Mouse (Mus musculus) testis, postnatal 14 days (tissue): Measurements from ENCODE around the gene Arhgap22.

Experiments used
- DNase-seq: peaks from one replicate; pipeline ENCODE4 v3.0.0; 2021; ENCODE audit warnings: low spot score

Gene Arhgap22

DNA sequence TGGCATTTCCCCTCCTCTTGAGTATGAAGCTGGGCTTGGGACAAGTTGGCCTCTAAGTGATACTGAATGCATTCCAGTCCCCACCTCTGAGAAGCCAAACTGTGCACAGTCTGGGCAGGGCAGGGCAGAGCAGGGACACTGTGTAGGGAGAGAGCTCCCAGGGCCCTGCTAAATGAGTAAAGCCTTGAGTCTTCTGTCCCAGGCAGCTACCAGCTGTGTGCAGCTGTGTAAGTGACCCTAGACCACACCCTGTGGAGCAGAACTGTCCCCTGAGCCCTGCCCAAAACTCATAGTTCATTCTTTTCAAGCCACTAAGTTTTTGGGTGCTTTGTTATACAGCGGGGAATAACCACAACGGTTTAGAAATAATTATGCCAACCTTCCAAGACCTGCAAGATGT, 67.1 kb downstream of the Arhgap22 start:
- DNase-seq = no peak

DNA sequence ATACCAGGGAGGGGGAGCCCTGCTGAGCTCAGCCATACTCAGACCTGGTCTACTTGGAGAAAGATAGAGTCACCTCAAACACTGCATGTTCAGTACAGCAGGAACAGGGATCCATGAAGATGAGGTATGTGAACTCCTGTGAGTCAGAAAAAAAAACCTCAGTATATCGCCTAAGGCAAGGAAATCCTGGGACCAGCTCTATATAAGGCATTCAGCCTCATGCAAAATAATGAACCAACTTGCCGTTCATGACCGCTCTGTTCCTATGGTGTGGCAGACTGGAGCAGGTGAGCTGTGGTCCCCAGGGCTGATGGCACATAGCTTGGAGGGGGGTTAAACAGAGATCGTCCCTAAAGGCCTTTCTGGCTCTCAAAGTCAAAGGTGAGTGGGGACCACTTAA, 68.6 kb downstream of the Arhgap22 start:
- no peak for DNase-seq

DNA sequence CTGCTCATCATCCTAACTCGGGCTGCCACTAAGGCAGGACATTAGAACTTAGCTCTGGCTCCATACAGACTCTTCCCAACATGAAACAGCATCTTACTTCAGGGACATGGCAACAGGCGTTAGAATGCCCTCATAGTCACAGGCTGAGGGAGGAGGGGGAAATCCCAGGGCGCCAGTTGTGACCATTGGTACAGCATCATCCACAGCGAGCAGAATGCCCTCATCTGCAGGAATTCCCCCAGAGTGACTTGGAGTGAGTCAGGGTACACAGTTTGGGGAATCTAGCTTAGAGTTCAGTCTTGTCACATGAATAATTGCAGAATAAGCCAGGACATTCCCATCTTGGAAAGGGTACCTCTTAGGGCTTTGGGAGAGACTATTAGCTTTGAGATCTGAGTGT, 74.1 kb downstream of the Arhgap22 start:
- no peak for DNase-seq

DNA sequence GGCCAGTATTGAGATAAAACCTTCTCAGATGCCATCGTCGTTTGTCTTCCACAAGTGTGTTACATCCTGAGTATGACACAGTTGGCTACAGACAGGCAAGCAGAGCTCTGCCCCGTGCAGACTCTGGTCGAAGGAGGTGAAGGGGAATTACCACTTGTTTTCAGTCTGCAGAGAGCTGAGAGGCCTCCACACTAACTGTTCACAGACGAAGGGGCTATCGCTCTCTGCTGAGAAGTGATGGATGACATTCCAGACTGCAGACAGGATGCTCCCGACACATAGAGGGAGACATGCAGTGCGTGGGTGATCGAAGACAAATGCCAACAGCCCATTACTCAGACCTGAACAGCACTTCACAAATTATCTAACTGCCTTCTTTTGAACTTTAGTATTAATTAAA, 76.2 kb downstream of the Arhgap22 start:
- DNase-seq = no peak

DNA sequence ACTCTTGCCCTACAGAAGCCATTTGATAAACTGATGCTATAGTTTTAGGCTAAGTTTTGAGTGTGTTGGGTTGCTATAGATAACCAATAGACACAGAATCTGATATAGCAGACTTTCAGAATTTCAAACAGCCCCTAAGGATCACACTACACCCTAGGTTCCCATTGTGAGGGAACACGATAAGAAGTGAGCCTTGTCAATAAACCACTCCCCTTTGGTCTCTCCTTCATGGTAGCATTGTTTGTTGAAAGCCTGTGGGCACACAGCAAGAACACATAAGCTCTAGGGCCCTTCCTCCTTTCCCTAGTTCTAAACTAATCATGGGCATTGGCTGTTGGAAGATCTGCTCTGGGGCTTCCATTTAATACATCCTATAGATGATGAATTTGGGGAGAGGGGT, 80.7 kb downstream of the Arhgap22 start:
- no peak for DNase-seq

DNA sequence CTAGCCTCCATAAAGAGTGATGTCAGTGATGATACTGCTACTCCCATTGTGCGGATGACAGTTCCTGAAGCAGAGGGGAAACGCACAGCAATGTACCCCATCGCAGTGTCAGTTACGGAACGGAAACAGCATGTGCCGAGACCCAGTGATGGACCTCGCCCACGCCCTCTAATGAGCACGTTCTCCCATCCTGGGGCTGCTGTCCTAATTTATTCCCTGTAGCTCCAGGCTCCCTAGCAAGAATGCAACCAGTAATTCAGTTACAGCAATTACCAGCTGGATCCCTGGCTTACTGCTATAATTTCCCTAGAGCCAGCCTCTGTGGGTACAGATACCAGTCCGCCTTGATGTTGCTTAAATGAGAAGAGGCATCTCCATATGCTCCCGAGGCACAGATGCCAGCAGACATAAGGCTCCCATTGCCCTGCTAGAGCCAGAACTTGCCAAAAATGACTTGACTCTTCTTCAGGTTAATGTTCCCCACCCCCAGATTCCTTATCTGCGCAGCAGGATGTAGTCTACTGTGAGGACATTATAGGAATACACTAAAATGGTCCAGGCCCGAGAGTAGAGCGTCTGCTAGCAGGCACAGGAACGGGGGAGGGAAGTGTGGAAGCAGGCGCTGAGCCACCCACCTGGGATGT, 83.0 kb downstream of the Arhgap22 start:
- no peak for DNase-seq

DNA sequence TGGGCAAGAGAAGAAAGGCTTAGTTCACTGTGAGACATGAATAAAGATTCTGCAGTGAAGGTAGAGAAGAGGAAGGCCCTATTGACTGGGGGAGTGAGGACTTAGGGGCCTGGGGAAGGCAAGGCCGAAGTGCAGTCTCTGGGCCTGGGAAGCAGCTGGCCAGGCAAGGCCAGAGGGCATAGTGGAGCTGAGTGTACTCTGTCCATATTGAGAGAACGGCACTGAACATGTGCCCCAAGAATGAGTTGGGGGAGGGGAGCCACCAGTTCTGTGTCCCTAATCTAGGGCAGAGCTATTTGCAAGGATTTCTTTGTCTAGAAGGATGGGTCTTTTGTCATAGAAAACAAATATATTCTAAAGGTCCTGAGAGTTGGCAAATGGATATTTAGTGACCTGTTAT, 86.8 kb downstream of the Arhgap22 start:
- DNase-seq = no peak

DNA sequence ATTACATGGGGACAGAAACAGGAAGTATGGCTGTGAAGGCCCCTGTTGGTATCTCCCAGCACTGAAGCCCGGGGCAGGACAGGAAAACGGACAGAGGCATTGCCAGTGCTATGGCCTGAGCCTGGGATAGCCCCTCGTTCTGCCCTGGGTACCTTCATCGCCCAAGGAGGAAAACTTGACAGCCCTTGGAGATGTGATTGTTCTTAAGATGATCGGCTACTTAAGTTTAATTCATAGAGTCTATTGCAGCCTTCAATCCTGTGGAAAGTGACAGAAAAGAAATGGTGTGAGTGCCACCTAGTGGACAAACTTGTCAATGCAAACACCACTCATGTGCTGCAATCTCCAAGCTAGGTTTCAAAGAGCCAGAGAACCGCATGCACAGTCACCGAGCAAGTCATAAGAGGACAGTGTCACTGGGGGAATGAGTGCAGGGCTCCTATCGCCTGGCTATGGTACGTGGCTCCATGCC, 89.6 kb downstream of the Arhgap22 start:
- DNase-seq = peak; percentile 45

DNA sequence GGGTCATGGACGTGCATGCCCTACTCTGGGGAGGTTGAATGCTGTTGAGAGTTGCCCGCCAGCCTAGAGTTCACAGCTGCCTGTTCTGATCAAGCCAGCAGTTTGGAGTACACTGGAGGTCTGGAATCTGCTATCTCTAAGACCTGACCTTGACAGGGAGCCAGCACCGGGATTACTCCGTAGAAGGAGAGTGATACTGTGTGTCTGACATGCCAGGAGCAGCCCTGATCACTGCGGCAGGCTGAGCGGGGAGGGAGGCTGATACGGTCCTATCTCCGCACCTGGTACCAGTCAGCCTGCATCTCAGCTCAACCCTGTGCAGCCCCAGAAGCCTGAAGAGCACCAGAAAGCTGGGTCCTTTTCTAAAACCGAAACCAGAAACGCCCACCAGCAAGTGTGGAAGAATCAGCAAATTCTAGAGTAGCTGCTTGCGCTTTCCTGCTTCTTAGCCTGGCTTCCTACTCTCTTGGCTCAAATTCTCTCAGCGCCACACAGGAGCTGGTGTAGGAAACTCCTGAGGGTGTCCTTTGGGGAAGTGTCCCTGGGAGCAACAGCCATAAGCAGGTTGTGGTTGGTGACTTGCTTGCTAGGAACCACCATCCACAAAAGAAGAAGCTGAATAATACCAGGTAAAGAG, 91.9 kb downstream of the Arhgap22 start:
- DNase-seq = peak; percentile 61

DNA sequence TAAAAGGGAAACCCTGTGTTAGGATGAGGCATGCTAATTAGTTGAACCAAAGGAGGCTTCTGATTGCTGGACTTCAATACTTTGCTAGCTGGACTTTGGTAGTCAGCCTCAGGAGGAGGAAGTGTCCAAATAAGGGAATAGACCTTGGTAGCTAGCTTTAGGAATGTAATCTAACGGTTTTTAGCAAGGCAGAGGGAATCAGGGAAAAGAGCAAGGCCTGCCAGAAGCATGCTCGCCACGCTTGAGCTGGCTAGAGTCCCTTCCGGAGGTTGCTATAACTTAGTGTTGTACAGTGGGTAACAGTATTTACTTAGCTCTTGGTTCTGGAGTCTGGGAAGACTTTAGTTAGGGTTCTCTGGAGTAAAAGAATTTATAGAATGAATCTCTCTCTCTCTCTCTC, 96.9 kb downstream of the Arhgap22 start:
- no peak for DNase-seq

DNA sequence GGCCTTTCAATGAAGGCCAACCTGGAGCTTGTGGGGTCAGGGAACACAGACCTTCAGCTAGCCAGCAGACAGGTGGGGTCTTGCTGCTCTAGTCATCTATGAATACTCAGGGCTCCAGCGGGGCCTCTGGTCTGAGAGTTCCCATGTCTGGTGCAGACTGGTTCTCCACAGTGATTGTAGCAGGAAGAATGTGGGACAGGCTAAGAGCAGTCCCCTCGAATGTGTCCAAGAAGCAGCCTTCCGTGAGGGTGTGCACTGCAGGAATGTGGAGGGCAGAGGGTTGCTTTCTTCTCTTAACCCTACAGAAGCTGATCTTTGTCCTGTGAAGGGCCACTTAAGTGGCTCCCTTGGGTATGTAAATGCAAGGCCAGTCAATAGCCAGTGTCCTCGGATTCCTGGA, 98.5 kb downstream of the Arhgap22 start:
- no peak for DNase-seq

DNA sequence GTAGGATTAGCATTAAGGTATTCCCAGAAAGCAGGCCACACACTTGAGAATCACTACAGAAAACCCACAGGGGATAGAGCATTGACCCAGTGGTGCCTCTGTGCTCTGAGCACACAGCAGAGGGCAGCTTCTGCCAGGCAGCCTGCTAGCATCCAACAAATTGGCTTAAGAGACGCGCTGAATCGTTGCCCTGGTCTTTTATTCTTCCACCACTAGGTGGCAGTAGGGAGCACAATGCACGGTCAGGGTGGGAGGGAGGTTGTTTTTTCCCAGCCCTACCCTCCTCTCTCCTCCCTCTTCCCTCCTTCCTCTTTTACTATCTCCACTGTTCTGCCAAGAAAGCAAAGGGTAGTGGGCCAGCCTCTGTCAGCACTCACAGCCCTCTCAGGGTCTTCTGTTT, 99.8 kb downstream of the Arhgap22 start:
- peak; percentile 38 for DNase-seq

DNA sequence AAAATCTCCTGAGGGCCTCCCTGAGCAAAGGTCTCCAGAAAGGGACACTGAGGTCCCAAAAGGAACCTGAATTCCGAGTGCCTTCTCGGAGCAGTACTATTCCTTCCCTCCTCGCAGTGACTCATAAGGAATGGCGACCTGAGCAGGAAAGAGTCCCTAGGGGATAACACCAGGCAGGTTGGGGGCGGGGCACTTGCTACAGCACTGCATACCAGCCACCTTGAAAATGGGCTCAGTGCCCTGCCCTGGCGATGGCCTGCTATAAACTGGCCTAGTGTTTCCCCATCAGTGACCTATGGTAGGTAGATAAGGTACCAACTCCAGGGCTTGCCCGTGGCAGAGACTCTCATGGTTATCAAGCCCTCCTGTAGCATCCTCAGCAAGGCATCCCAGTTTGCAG, 100.3 kb downstream of the Arhgap22 start:
- no peak for DNase-seq

DNA sequence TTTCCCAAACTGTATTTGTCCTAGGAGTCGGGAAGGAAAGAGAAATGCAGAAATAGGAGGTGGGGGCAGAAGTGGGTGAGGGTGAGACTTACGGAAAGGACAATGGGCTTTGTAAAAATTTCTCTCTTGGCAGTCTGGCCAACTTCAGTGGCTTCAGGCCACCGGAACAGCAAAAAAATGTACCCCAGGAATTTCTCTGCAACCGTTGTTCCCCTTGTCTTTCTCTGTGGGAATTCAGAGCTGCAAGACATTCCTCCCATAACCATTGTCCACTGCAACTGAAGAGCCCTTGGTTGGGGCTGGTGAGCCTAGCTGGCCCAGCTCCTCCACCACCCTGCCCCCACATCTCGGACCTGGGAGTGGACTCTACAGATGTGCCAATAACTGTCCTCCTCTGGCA, 101.3 kb downstream of the Arhgap22 start:
- DNase-seq = no peak

DNA sequence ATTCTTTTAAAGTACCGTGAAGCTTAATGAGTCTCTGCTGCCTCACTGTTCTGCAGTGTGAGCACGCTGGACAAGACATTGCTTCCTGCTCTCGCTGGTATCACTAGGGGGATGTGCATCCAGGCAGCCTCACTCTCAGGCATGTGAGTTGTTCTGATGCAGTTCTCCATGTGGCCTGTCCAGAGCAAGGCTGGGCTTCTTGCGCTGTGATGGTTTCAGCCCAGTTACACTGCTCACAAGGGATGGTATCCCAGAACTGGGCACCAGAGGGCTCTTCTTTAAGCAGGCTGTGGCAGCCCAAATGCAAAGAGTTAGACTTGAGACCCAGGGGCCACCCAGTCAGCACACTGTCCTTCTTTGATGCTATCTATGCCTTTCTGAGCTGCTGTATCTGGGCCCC, 101.9 kb downstream of the Arhgap22 start:
- no peak for DNase-seq

DNA sequence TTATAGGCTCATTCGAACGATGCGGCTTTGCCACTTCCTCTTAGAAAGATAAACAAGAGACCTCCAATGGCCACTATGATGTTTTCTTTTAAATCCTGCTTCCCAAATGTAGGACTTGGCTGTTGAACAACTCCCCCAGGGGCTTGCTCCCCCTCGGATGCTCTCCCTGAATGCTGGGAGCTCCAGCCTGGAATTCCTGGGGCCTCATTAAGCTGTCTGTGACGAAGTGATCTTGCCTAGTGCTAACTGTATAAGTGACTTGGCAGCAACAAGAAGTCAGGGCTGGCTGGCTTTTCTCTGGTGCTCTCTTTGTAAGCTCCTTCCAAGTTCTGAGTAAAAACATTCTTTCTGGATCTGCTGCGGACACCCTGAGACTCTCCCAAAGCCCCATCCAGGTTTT, 104.1 kb downstream of the Arhgap22 start:
- DNase-seq = no peak

DNA sequence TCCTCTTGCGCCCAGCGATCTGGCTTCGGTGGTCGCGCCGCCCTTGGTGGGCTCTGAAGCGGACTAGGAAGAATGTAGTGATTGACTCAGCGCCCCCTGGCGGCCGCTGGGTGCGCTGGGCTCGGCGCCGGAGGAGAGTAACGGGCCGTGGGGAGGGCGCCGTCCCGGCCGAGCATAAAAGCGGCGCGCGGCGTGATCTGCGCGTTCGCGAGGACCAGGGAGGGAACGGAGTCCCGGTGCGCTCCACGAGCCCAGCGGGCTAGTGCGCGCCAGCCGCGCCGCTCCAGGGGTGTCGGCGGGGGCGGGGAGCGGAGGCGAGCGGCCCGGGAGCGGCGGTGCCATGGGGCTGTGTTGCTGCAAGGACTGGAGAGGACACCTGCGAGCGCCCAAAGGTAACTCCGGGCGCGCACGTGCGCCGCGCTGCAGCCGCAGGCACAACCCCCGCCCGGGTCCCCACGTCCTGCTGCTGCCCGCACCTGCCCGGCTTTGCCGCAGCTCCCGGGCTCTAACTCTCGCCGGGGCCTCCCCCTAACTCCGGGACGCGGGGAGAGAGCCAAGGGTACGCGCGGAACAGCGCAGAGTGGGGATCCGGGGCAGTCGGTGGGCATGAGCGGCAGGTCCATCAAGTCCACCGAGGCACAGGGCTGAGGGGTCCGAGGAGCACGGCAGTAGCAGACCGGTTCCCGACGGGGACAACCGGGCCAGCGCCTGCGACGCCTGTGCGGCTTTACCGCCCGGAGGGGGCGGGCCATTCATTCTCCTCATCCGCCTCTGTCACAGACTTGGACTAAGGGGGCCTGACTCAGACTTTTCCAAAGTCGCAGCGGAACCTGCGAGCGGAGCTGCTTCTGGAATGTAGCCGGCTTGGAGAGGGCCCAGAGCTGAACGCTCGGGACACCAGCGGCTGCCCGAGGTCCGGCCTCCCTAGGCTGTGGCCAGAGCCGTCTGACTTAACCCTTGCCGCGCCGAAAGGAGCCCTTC, 106.0 kb downstream of the Arhgap22 start:
- DNase-seq = peak; percentile 85

DNA sequence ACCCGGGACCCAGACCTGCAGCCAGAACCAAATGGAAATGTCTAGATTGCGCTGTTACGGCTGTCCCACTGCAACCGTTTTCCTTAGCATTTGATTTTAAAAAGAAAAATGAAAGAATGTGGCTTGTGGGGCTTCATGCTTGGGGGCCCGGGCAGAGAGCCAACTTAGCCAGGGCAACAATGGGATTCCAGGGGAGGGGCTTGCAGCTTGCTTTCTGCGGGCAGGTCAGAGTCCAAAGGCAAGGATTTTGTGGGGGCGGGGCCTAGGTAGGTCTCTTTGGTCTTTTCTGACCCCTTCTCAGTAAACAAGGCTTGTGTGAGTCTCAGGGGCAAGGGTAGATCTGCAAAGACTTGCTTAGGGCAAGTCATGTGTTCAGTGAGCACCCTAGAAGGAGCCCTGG, 107.0 kb downstream of the Arhgap22 start:
- no peak for DNase-seq

DNA sequence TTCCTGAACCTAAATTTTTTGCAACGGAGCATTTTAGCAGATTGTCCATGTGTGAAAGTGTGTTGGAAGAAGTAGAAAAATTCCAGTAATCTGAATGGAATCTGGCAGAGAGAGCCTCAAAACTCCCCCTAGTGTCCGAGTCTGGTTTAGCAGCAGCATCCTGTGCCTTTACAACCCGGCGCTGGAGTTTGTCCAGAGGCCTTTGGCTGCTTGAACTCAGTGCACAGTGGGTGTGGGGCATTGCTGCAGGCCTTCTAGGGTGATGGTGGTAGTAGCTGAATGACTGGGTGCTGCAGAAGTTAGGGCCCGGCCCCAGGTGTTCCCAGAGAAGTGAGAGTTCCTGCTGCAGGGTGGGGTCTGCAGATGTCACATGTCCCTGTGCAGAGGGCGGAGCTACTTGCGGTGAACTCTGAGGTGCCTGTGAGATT, 108.8 kb downstream of the Arhgap22 start:
- DNase-seq = peak; percentile 56

DNA sequence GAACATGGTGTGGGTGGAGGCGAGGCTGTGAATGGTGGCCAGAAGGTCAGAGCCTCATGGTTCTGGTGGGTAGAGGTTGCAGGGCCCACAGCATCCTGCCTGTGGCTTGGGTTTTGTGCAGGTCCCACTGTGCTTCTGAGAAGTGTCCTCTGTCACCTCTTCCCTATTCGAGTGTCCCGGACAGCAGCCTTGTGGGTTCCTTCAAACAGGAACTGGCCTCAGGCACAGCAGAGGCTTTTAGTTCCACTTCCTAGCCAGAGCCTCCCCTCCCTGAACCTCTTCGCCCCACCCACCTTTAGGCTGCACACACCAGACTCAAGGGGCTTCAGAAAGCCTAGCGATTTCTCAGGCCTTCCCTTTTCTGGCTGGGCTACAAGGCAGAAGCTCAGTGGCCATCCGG, 110.7 kb downstream of the Arhgap22 start:
- DNase-seq = no peak

DNA sequence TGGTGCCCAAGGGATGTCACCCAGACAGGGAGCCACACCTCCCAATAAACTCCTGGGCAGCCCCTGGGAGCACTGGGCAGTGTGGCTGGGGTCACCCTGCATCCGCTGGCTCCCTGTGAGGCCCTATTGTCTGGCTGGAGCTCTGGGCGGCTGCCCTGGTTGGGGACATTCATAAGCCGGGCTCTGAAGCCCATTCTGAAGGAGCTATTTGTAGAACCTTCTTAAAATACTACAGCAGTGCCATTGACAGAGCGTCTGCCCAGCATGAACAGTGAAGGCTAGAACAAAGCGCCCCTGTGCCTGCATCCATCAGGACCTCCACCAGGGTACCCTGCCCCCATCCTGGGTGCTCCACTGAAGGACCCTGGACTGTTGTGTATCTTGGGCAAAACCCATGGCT, 114.5 kb downstream of the Arhgap22 start:
- DNase-seq = no peak

DNA sequence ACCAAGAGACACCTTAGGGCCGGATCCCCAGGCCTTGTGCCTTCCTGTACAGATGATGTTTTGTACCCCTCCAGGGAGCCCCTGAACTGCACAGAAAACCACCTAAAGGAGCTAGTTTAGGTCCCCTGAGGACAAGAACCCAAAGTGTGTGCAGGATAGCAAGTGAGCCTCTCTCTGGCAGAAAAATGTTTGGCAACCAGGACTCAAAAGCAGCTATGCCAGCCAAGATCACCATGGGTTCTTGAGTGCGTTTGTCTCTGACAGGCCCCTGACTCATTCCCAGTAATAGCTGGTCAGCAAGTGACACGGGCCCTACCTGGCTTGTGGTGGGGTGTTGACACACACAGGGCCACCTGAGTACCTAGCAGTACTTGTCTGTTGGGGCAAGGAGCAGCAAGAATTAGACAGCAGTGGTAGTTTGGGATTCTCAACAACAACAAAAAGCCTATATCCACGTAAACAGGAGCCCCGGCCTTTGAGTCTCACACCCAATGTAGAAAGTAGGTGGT, 115.5 kb downstream of the Arhgap22 start:
- DNase-seq = no peak

DNA sequence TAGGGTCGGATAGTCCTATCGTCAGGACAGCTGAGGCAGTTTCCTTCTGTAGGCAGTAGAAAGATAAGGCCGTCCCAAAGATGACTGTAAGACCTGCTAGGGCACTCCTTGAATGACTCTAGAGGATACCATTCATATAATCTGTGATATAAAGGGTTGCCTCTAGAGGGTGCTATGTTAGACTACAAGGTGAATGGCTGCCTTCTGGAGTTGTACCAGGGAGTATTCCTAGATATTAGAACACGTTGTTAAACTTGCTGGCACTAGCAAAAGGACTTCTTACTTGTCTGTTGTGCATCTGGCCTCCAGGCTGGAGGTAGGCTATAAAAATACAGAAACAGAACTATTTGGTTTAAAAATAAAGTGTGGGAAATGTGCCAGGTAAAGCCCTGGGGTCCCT, 117.2 kb downstream of the Arhgap22 start:
- DNase-seq = no peak
